Mouse (Mus musculus): ENCODE measurements around the gene Lekr1.

DNA sequence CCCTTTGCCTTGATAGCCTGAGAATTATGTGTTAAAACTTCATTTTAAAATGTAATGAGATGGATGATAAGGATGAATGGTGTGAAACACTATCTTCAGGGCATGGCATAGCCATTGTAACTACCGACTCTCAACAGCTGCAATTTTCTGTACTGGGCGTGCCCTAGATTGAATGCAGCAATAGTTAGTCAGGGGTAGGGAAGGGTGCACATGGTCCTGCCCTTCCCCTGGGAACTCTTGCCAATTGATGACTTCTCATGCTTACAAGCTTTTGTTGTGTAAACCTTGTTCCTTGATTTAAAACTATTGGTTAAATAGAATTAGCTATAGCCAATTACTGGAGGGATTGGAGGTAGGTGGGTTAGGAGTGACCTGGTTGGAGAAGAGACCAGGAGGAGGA lies 23.1 kb upstream of the Lekr1 start:
- TF ChIP-seq CTCF (IDR thresholded peaks at IDR 0.05; ENCODE audit: low read depth) (no peak), EP300 (IDR thresholded peaks at IDR 0.05; ENCODE audit: low read depth) (no peak)

All from heart, postnatal 0 days (tissue).